Mouse (Mus musculus) small intestine, adult 2 months (tissue): ENCODE results near the gene Rhpn2. TPM values are rescaled to one million over a fixed set of nuclear protein-coding genes. Genes with fewer than 3 reads are reported as not detected.

Experiments used
- H3K27ac ChIP-seq: fragments of 200-500 bp; 2 replicates; pipeline ENCODE4 v1.5.1; 2012; ENCODE audit warnings: low read depth, low read length, control low read depth, inconsistent platforms; ENCODE audit not compliant: insufficient read depth
- H3K27me3 ChIP-seq: fragments of 200-500 bp; 2 replicates; pipeline ENCODE4 v1.6.1; 2012; ENCODE audit warnings: mild to moderate bottlenecking, moderate library complexity, low read length, inconsistent platforms; ENCODE audit not compliant: control insufficient read depth, insufficient read depth
- H3K36me3 ChIP-seq: fragments of 200-500 bp; 2 replicates; pipeline ENCODE4 v1.6.1; 2012; ENCODE audit warnings: mild to moderate bottlenecking, low read length, control low read depth, inconsistent platforms; ENCODE audit not compliant: control insufficient read depth, insufficient read depth
- H3K4me1 ChIP-seq: fragments of 200-500 bp; 2 replicates; pipeline ENCODE4 v1.6.1; 2012; ENCODE audit warnings: low read length, inconsistent platforms, mixed read lengths; ENCODE audit not compliant: control insufficient read depth, insufficient read depth, insufficient read length
- H3K4me3 ChIP-seq: fragments of 200-500 bp; 2 replicates; pipeline ENCODE4 v1.5.1; 2012; ENCODE audit warnings: low read depth, mild to moderate bottlenecking, control low read depth, inconsistent platforms, low read length, moderate library complexity
- CTCF ChIP-seq: fragments of 200-500 bp; IDR thresholded peaks from 2 replicates; pipeline ENCODE4 v1.5.1; 2012; ENCODE audit warnings: low read depth, mild to moderate bottlenecking, control low read depth, inconsistent platforms, low read length, moderate library complexity, mixed read lengths; ENCODE audit not compliant: insufficient replicate concordance, insufficient read length; ENCODE audit errors: extremely low read depth
- POLR2A ChIP-seq: fragments of 200-500 bp; IDR thresholded peaks from 2 replicates; pipeline ENCODE4 v1.6.1; 2012; ENCODE audit warnings: low read depth, mild to moderate bottlenecking, control low read depth, inconsistent platforms, low read length, moderate library complexity
- WGBS: fragments of 180-500 bp; shearing (Covaris S2); methylation state at CpG from one replicate; pipeline ENCODE4 v1.1.7; 2018; 5-methylcytosine and 5-hydroxymethylcytosine counted together
- polyA plus RNA-seq: library from polyadenylated mRNA; depleted of rRNA; stranded (reverse); fragments of >200 nt; gene quantifications from 2 replicates; pipeline ENCODE4 v1.2.3, GENCODE M21; 2012; rRNA removed

The Rhpn2 gene
- polyA plus RNA-seq, 1 experiment: 46.0 TPM

- TF ChIP-seq CTCF: no peak
- no peak for TF ChIP-seq POLR2A
- Histone ChIP-seq H3K36me3 (peaks cover 13% of the 10 kb centered on the region), H3K4me3 (no peak overlapping the region), H3K27ac (no peak overlapping the region), H3K4me1 (no peaks in the 10 kb centered on the region), H3K27me3 (no peaks in the 10 kb centered on the region)
- WGBS: 85% methylated on average over 10 of the region's 10 CpGs
Observed at GRCm38 (mm10) chr7:35423071-35423470, 89.1 kb downstream of the Rhpn2 start.

- H3K27ac ChIP-seq: no peak overlapping the region
- H3K27me3 ChIP-seq: no peaks in the 10 kb centered on the region
- no peak overlapping the region for H3K4me3 ChIP-seq
- WGBS: 44% methylated on average over 10 of the region's 10 CpGs
- no peak for TF ChIP-seq POLR2A
- TF ChIP-seq CTCF: no peak
- no peaks in the 10 kb centered on the region for H3K4me1 ChIP-seq
- H3K36me3 ChIP-seq: peaks cover 21% of the 10 kb centered on the region
Observed at GRCm38 (mm10) chr7:35428146-35428545, 94.2 kb downstream of the Rhpn2 start.

- H3K27ac ChIP-seq: no peak overlapping the region
- no peaks in the 10 kb centered on the region for H3K4me1 ChIP-seq
- 91% methylated on average over 9 of the region's 9 CpGs for WGBS
- no peak overlapping the region for H3K4me3 ChIP-seq
- no peaks in the 10 kb centered on the region for H3K27me3 ChIP-seq
- H3K36me3 ChIP-seq: peaks cover 29% of the 10 kb centered on the region
- TF ChIP-seq POLR2A (no peak), CTCF (no peak)
Observed at GRCm38 (mm10) chr7:35435266-35435665, 101.3 kb downstream of the Rhpn2 start.

Other genes with a start within 250 kb of the Rhpn2 start
- gene Cebpa, start 214.9 kb upstream of the Rhpn2 start, polyA plus RNA-seq: 39.2 and 105 TPM in 2 replicates
- gene Slc7a10, start 147.8 kb upstream of the Rhpn2 start, polyA plus RNA-seq: 0.11 and 0.95 TPM in 2 replicates
- 4.2 and 5.0 TPM in 2 replicates for gene Lrp3, start 118.7 kb upstream of the Rhpn2 start, polyA plus RNA-seq
- 0.89 and 2.2 TPM in 2 replicates for gene Gpatch1, start 15.7 kb upstream of the Rhpn2 start, polyA plus RNA-seq
- 1.8 and 3.9 TPM in 2 replicates for gene Faap24, start 62.7 kb downstream of the Rhpn2 start, polyA plus RNA-seq
- 4.4 and 10.1 TPM in 2 replicates for gene Cep89, start 62.9 kb downstream of the Rhpn2 start, polyA plus RNA-seq
- gene Slc7a9, start 114.6 kb downstream of the Rhpn2 start, polyA plus RNA-seq: 122 and 320 TPM in 2 replicates
- not detected in 2 replicates for gene Tdrd12, start 203.6 kb downstream of the Rhpn2 start, polyA plus RNA-seq
- 51.8 and 60.5 TPM in 2 replicates for gene Nudt19, start 222.1 kb downstream of the Rhpn2 start, polyA plus RNA-seq